Mouse (Mus musculus): ENCODE measurements around the gene Knstrn.
A peak's percentile ranks its signal among the peaks of the same experiment; 100 is the strongest.

Gene Knstrn

DNA sequence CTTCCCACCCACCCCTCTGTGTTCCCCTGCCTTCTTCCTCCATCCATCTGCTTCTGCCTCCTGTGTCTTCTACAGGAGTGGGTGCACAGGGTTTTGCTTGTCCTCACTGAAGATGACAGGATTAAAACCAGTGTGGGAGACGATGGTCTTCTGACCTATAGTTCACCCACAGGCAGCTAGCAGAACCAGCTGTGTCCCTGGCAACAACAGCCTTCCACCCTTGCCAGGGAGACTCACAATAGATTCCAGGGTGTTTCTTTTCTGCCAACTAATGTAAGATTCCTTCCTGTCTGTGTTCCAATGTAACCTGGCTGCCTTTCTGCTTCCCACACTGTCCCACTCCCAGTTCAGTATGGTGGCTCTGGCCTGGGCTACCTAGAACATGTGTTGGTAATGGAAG is 57.2 kb downstream of the Knstrn start:
- DNase-seq, result no peak

DNA sequence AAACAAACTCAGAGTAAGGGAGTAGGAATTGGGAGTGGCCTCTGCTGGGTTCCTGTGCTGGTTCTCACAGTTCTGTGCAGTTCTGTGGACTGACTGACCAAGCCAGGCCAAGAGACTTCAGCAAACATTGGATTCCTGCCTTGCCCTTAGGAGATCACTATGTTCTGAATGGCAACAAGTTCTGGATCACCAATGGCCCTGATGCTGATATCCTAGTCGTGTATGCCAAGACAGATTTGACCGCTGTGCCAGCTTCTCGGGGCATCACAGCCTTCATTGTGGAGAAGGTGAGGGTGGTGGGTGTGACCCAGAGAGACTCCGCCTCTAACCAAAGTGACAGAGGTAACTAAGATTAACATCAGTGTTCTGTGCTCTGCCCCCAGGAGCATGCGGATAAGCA is 59.2 kb downstream of the Knstrn start:
- no peak for DNase-seq

DNA sequence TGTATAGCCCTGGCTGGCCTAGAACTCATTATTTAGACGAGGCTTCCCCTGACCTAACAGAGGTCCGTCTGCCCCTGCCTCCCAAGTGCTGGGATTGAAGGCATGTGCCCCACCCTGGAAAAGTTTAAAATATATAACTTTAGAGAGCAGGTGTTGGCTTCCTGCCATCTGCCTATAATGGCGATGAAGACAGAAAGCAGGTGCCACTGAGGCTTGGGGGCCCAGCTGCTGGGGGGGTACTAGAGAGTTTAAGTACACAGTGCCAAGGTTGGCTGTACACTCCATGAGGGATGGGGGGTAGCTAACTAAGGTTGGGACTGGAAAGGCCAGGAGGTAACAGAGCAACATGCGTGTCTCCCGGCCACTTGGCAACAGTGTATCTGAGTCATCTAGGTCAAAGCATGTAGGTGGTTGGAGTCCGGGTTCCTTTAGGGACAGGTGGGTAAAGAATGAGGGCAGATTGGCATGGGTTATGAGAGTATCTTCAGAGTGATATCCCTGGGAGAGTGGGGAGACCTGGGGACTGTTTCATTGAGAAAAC is 60.2 kb downstream of the Knstrn start:
- DNase-seq, result no peak

DNA sequence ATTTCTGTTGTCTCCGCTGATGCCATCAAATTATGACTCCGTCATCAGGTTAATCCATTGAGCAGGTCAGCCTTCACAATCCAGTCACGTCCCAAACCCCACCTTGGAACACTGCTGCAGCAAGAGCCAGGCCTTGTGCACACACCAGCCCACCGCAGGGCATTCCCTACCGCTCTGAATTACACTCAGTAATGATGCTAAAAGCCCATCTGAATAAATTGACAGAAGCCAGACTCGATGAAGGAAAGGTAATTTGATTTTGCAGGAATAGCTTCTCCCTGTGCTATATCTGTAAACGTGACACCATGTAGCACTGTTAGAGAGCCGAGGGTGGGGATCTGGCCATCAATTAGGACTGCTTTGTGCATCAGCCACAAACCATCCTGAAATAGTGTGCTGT is 61.5 kb downstream of the Knstrn start:
- no peak for DNase-seq

DNA sequence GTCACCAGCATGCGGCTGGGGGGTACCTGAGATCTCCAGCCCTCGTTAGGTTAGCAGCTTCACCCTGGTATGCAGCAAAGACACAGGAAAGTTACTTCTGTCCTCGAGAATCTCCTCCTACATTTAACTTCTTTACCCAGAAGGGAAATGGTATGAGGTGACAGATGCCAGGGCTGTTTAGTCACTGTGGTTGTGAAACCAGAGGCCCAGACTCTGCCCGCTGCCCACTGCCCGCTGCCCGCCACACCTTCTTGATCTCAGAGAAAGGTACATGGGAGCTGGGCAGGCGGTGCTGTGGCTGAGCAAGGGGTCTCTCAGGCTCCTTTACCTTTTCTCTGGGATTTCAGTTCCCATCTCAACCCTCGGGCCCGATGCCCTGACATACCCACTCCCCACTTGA is 62.6 kb downstream of the Knstrn start:
- DNase-seq, result no peak

DNA sequence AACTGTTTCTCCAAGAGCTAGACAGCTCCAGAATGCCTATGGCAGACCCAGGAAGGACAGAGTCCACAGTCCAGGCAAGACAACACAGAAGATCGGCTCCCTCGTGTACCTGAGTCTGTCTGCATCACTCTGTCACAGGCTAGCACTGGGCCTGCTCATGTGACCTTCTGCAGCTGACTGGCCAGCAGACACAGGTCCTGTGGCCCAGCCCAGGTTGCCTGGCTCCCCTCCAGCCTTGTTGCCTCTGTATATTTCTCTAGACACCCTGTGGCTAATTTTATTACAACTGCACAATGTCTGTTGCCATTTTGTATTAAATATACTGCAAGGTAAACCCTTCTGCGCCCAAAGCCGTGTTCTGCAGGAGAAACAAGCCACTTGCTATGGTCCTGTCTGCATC is 67.2 kb downstream of the Knstrn start:
- DNase-seq, result peak; percentile 62

DNA sequence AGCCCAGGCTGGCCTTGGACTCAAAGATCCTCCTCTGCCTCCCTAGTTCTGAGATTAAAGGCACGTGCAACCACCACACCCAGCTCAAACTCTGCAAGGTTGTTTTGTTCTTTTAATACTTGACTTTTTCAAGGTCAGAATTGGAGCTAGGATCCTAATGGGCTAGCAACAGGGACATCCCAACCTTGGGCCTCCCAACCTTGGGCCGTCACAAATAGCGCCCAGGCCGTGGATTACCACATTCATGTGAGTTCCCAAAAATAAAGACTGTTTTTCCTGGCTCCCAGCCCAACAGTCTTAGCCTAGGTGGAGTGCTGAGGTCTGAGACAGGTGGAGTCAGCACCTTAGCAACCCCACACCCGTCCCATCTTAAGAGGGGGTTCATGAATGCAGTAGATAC is 68.2 kb downstream of the Knstrn start:
- no peak for DNase-seq

DNA sequence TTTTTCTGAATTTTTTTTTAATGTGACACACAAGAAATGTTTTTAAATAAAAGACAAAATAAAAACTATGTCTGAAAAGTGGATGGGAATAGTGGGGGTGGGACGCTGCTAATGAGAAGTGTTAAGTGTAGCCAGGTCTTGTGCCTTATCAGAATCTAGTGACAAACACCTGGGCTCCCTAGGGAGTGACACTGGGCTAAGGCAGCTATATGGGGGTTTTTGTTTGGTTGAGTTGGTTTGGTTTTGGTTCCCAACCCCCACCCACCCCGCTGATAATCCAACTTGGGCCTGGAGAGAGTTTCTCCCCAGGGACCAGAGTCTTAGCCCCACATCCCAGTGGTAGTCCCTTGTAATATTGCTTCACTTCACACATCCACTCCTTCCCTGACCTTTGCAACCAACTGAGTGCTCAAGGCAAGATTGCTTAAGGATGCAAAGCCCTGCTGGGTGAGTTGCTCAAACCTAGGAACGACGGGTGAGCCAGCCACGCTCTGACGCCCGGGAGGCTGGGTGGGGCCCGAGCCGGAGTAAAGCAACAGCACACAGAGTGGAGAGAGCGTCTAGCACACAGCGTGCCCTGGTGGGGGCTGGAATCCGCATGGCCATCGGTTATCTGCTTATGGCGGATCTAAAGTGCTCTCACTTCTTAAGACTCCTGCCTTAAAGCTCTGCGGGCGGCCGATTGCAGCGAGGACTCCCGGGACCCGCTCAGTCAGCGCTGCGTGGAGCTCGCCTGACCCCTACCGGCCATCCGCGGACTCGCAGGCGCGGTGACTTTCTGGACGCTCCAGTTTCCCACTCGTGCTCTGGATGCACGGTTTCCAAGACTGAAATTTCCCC is 69.3 kb downstream of the Knstrn start:
- DNase-seq, result peak; percentile 85

DNA sequence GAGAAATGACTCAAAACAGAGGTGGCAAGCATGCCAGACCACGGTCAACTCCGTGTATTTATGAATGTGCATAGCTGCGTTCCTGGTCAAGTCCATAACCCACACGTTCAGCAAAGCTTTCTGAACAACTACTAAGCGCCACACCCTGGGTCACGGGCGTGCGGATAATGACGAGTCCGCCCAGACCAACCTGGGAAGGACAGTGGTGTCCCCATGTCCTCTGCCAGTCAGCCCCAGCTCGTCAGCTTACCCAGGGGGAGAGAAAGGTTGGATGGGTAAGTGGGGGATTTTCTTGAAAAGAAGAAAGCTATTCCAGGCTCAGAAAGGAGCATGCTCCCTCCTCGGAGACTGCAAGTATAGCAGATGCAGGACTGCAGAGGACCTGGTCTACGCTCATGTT is 73.6 kb downstream of the Knstrn start:
- DNase-seq, result no peak

DNA sequence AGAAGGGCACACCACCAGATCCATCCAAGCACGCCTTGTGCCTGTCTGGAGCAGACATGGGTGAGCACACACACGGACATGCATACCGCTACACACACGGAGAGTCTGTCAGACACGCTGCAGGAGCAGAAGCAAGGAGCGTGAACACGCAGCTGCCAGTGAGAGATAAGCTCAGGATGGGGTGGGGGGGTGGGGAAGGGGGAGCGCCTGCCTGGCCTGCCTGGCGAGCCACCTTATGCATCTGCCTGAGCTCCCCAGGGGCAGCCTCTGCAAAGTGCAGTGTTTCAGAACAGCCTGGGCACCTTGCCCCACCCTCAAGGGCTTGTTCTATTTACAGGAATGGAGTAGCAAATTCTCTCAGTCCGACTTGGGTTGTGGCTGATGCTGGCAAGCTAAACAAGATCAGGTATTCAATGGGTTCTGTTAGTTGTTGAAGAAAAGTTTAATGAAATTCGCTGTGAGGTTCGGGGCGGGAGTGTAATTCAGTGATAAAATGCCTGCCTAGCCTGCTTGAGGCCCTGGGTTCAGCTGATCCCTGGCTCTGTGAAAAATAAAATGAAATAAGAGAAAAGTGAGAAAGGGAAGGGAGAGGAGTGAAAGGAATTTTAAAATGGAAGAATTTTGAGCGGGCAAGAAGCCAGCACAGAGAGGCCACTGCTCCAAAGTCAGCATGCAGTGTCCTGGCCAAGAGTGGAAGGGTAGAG is 74.2 kb downstream of the Knstrn start:
- DNase-seq, result no peak

DNA sequence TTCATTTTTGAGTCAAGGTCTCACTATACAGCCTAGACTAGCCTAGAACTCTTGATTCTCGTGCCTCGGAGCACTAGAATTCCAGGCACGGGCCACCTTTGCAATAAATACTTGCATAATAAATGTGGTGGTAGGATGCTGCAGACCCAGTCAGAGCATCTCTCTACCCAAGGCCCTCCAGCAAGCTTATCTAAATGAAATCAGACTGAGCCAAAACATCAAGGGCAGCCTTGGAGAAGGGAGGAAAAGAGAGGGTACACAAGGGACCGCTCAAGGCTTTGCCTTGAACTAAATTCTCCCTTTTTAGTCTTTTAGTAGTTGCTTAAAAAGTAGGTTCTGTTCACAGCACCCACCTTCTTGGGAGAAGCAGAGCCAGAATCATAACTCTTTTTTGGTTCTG is 77.4 kb downstream of the Knstrn start:
- no peak for DNase-seq

DNA sequence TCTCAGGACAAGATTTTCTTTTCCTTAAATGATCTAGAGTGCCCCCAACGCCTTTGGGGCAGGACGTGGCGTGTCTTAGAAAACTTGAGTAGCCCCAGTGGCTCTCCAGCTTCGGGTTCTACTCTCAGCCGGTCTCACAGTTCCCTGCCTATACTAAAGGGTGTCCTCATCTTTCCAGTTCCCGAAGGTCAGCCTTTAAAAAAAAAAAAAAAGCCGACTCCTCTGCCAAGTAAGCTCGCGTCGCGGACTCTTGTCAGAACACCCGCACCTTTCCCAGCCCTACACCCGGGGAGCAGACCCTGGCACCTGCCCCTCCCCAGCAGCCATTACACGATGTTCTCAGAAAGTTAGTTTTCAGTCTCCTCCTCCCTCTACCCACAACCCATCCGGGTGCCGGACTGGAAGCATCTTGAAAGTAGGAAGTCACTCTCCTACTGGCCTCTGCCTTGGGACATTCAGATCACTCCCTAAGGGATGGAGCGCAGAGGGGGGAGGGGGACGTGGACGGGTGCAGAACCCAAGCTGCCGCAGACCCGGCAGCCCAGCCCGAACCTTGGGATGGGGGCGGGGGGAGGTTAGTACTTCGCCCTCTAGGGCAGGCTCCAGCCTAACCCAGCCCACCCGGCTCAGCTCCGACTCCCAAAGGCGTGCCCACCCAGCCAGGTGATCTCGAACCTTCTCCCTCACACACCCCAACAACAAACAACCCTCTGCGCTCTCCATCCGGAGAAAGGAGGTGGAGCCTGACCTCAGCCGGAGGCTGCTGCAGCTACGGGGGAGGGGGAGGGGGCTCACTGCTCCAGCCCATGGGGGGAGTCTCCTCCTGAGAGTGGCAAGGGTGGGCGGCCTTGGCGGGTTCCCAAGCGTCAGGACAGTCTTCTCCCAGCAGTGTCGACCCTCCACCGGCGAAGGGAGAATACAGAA is 82.4 kb downstream of the Knstrn start:
- peak; percentile 40 for DNase-seq

DNA sequence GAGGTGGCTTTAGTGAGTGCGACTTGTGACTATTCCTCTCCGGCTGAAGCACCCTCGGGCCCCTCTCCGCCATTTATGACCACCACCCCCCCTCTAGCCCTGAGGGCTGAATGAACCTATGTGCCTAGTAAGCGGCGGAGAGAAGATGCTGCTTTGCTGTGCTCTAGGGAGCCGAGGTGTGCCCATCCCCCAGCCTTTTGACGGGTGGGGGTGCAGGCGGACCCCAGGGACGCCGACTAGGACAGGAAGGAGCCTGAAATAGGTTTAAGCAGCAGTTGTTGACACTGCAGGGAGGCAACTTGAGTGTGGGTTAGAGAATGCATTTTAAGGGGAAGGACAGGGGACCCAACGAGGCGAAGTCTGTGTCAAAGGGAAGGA is 83.1 kb downstream of the Knstrn start:
- DNase-seq, result no peak

DNA sequence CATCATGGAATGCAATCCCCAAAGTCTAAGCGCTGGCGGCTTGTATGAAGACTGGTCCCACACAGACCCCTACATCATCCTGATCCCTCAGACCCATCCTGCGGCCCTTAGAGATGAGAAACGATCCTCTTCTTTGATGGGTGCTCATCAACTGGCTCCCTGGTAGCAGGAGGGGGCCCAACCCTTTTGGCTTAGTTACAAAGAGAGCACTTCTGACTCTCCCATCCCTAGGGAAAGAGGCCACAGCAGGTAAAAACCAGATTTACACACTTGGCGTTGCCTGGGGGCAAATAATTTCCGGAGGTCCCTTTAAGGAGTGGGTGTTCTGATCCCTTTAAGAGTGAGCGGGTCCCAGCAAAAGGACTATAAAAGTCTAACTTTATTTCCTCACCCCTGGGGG is 83.6 kb downstream of the Knstrn start:
- DNase-seq, result no peak

DNA sequence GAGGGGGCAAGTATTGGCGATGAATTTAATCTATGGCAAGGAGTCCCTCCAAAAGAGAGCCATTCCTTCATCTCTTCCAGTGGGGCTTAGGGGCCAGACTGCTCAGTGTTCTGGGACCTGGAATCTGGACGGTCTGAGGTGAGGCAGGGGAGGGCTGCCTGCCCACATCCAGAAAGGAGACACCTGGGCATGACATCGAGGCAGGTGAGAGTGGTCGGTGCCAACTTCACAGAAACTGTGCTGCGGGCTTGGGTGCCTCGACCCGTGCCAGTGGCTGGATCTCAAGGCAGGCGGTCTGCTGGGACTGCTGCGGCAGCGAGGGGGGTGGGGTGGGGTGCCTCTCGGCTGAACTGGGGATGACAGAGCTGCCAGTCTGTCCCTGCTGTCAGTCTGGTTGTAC is 84.0 kb downstream of the Knstrn start:
- DNase-seq, result no peak

DNA sequence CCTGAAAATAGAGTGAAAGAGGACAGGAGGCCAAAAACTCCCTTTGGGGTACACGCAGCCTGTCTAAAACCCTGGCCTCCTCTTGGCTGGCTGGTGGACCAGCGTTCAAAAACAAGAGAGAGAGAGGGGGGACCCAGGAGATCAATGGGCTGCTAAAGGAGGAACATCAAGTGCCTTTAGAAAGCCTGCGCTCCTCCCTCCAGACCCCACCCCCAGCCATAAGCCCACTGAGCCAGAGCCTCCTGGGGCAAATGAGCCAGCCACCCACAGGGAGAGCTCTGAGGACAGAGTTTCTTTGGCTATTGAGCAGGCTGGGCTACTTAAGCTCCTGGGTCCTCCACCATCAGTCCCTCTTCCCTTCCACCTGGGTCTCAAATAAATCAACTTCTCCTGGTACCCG is 85.0 kb downstream of the Knstrn start:
- DNase-seq, result no peak

DNA sequence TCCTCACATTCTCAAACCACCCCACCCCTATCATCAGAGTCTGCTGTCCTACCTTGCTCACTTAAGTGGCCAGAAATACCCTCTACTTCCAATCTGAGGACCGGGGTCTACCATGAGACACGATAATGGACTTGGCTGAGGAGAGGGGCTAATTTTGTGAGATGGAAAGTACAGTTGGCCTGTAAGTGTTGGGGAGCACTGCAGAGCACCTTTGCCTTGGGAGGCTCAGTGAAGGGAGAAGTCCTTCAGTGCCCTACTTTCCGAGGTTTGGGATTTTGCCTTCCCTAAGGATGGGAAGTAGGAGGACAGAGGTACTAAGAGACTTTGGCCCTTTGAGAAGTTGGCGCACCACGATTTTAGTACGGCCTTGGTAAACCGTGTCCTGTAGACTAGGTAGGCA is 85.5 kb downstream of the Knstrn start:
- DNase-seq, result no peak

DNA sequence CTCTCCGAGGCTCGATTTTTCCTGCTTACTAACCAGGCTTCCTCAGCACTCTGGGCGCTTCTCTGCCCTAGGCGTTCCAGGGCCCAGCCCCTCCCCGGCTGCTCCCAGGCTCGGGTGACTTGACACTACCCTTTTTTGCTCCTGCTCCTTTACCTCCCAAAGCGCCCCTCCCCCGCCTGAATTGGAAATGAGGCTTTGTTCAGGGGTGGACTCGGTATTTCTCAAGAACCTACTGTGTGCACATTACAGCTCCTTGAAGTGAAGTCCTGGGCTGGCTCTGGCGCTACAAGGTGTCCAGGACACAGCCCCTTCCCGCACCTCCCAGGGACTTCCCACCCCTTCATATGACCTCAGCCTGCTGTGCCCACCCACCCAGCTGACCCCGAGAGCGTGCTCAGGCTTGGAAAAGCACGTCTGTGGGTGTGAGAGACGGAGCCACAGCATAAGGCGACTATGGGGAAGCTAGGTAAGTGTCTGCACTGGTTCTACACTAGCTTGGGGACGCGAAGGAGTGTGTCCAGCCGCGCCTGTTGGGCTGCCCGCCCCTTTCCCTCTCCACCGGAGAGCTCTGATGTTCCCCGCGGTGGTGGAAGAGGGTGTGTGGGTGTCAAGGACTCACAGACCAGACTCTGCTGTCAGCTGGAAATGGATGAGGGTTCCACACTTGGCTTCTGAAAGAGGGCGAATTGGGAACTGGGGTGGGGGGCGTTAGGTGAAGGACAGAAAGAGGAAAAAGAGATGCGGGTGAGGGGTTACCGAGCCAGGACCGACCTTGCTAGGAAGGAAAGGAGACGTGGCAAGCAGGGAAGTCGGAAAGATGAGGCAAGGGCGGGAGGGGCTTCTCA is 86.4 kb downstream of the Knstrn start, which contains the start of gene Bahd1:
Gene Bahd1 (plus strand): TSS at position 397 of the 845 bp plus-strand sequence.
- DNase-seq, result peak; percentile 47

DNA sequence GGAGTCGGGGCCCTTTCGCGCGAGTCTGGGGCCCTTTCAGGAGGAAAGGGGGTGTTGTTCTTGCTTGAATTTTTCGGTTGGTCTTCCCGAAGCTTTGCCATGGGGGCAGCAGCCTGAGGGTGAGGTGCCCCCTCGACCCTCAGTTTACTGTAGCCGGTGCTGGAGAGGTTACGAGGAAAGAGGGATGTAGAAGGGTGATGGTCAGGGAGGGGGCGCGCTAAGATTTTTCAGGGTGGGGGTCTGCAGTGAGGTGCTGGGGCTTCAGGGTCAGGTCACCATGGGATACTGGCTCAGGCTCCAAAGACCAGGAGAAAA is 87.0 kb downstream of the Knstrn start:
- no peak for DNase-seq

DNA sequence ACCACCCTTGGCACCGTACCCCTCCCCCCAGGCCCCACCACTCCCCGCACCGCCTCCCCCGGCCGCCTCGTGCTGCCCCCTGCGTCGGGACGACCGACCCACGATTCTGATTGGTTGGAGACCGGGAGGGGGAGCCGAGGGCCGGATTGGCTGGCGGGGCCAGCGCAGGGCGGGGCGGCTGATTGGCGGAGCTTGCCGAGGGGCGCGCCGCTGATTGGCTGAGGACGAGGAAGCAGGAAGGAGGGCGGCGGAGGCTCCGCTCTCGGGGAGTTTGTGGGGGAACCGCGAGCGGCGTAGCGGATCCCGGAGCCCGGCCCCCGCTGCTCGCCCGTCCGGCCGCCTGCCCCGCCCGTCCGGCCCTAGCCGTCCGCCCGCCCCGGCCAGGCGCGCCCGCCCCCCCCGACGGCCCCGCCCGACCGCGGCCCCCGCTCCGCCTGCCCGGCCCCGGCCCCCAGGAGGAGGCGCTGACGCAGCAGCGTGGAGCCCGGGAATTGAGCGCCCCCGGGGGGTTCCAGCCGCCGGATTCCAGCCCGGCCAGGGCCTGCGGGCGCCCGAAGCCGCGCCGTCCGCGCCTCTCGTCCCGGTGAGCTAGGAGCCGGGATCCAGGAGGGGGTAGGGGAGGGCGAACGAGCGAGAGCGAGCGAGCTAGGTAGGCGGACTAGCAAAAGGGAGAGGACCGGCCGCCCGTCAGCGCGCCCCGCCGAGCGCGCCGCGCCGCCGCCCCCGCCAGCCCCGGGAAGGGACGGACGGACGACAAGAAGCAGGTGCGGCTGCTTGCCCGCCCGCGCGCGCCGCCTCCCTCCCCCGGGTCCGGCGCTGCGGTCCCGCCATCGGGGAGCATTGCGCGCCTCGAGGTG is 87.6 kb downstream of the Knstrn start:
- peak; percentile 97 for DNase-seq
